Mouse (Mus musculus): ENCODE data around the gene Hddc3.
"Not testable (repeated sequence)": the region's sequence is repeated elsewhere in the genome, so short reads cannot be mapped to it uniquely, and the experiment has no call there.

Hddc3 gene

DNA sequence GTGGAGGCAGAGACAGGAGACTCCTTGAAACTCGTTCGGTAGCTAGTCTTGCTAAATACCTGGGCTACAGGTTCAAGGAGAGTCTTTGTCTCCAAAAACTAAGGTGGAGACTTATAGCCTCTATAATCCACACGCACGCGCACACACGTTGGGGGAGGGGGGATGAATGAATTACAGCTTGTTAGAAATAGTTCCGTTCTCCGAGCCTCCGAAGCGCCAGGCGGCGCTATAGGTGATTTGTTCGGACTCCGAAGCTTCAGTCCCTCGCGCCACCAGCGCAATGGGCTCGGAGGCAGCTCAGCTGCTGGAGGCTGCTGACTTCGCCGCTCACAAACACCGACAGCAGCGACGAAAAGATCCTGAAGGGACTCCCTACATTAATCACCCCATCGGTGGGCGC lies at the start of gene Hddc3:
Gene Hddc3 (plus strand): TSS at position 247 of the 400 bp plus-strand sequence.
- peak; percentile 88 to 93 for DNase-seq (ENCODE audit: low spot score in 2 of 2)

DNA sequence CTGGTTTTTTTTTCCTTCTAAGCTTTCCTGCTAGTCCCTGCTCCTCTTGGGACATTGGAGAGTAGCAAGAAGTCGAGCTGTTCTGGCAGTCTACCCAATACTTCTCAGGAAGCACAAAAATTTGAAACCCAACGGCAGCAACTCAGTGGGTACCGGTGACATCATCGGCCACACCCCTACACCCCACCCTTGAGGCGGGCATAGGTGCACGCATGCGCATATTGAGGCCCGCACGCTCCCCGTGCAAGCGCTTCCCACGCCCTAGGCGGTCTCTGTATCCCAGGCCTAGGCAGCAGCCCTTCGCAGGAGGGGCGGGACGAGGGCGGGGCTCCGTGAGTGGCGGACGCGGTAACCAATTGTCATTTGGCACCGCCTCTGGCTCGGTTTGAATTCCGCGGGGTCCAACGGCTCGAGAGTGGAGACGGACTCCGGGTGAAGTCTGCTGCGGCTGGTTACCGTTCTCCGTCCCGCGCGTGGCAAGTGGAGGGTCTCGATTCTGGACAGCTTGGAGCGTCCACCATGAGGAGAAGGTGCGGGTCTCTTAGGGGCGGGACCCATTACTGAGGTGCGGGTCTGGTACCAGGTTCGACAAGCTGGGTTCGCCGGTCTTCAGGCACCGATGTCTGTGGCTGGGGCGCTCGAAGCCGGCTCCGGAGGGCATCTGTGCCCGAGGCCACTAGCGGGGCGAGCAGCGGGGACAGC lies 48.7 kb upstream of the Hddc3 start, which contains the start of gene Prc1:
Gene Prc1 (plus strand): TSS at position 389 of the 702 bp plus-strand sequence.
- DNase-seq (ENCODE audit: low spot score in 2 of 2): peak; percentile 99

DNA sequence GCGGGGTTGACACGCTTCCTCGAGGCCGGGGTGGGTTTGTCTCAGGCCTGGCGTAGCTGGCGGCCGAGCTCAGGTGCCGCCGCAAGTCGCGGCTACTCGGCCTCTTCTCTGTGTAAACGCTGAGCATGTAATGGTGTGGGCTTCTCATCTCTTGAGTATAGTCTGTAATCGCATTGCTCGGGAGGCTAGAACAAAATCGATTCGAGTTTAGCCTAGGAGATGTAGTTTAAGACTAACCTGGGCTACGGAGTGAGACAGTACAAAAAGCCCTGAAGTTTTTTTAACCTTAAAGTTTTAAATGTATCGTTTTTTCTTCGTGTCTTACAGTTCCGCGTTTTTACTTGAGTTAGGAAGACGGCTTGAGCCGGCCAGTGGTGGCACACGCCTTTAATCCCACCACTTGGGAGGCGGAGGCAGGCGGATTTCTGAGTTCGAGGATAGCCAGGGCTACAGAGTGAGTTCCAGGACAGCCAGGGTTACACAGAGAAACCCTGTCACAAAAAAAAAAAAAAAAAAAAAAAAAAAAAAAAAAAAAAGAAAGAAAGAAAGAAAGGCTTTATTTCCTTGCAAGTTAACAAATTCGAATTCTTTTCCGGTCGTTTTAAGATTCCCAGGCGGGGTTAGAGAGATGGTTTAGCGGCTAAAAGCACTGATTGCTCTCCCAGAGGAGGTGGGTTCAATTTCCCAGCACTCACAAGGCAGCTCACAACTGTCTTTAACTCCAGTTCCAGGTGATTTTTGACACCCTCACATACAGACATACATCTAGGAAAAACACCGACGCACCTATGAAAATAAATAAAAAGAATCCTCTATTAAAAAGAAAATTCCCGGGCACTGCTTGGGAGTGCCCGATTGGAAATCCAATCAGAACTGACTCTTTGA lies 47.9 kb upstream of the Hddc3 start:
- DNase-seq (ENCODE audit: low spot score in 2 of 2): peak in 1 of 2 experiments; percentile 22

DNA sequence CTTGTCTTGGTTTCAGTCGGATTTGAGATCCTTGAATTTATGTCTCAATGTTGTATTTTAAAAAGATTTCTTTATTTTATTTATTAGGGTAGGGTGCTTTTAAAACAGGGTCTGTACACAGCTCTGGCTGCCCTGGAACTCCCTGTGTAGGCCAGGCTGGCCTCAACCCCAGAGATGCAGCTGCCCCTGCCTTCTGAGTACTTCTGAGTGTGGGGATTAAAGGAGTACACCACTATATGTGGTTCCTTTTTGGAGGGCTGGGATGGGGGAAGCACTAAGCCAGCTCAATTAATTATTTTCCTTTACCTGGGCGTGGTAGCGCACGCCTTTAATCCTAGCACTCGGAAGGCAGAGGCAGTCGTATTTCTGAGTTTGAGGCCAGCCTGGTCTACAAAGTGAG lies 46.4 kb upstream of the Hddc3 start:
- no peak for DNase-seq (ENCODE audit: low spot score in 2 of 2)

DNA sequence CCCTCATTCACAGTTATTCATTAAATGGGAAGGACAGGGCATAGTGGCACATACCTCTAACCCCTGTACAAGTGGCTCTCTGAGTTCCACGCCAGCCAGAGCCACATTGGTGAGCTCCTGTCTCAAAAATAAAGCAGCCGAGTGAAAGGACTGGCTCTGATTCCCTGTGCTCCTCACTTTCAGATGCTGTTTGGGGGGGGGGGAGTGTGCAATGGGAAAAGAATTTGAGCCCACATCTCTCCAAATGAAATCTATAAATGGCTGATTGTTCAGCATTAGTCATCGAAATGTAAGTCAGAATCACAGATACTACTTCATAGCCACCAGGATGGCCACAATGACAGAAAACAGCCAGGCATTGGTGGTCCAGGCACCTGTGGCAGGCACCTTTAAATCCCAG lies 45.9 kb upstream of the Hddc3 start:
- DNase-seq (ENCODE audit: low spot score in 2 of 2): no peak

DNA sequence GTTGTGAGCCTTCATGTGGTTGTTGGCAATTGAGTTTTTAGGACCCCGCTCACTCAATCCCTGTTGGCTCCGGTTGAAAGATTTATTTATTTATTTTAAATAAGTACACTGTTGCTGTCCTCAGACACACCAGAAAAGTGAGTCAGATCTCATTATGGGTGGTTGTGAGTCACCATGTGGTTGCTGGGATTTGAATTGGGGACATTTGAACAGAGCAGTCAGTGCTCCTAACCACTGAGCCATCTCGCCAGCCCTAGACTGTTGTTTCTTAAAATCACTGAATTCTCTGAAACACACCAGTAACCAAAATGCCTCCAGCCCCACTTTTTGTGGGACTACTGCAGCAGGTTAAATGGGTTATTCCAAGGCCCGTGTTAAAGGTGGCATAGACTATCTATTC lies 44.1 kb upstream of the Hddc3 start:
- no peak for DNase-seq (ENCODE audit: low spot score in 2 of 2)

DNA sequence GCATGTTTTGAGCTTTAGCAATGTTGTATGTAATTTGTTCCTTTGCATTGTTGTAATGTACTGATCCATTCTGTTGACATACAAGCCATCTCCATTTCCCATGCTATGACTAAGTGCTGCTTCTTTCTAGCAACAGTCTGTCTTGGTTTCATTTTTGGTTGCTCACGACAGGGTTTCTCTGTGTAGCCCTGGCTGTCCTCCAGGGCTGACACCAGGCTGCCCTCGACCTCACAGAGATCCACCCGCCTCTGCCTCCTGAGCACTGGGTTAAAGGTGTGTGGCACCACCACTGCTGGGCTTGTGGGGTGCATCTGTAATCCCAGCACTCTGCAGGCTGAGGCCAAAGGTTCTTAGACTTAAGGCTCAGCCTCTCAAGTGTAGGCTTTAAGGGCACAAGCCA lies 43.3 kb upstream of the Hddc3 start:
- no peak for DNase-seq (ENCODE audit: low spot score in 2 of 2)

DNA sequence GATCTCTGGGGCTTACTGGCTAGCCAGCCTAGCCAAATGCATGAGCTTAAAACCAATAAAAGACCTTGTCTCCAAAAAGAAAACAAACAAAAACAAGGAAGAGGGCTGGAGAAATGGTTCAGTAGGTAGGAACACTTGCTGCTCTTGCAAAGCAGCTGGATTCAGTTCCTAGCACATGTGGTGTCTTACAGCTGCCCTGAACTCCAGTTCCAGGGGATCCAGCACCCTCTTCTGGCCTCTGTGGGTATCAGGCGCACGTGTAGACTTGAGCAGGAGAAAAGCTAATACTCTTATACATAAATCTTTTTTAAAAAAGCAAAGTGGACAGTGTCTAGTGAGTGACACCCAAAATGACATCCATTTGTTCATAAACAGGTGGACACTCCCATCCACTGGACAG lies 41.4 kb upstream of the Hddc3 start:
- DNase-seq (ENCODE audit: low spot score in 2 of 2): no peak

DNA sequence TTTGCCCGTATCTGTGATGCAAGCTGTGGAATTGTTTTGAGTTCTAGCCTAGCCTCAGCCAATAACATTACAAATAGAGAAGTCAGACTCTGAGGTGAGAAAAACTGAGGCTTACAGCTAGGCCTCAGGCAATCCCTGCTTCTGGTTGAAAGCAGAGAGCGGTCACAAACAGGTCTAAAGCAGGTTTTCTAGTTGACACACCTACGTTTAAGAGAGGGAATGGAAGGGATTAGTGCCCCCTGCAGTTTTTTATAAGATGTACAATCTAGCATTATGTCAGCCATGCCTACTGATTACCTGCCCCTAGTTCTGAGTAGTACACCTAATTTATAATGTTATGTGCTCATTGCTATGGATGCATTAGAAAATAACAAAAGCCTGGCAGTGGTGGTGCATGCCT lies 35.1 kb upstream of the Hddc3 start:
- DNase-seq (ENCODE audit: low spot score in 2 of 2): no peak

DNA sequence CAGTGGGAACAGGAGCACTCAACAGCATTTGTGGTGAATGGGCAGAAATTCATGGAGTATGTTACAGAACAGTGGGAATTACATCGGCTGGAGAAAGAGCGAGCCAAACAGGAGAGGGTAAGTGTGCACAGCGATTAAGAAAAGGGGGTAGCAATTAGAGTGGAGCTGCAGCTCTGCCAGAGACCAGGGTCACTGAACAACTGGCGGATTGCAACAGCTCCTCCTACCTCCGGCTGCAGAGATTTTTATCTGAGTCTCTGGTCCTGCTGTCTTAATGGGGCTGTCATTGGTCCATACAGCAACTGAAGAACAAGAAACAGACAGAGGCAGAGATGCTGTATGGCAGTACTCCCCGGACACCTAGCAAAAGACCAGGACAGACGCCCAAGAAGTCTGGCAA lies 32.1 kb upstream of the Hddc3 start:
- DNase-seq (ENCODE audit: low spot score in 2 of 2): no peak

DNA sequence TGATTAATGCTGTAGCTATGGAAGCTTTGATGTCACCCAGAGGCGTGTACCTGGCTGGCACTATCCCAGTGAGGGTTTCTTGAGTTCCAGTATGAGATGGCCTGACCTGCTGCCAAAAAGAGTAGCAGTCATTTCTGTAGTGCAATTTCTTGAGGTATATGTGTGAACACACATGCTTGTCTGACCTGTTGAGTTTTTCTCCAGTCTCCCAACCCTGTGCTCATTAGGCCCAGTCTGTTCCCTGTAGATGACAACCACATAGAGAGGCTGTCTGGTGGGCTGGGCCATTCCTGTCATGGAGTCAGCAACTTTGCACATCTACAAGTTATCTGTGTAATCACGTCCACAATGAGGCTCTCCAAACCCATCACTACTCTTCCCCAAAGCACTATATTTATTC lies 27.2 kb upstream of the Hddc3 start:
- DNase-seq (ENCODE audit: low spot score in 2 of 2): no peak

DNA sequence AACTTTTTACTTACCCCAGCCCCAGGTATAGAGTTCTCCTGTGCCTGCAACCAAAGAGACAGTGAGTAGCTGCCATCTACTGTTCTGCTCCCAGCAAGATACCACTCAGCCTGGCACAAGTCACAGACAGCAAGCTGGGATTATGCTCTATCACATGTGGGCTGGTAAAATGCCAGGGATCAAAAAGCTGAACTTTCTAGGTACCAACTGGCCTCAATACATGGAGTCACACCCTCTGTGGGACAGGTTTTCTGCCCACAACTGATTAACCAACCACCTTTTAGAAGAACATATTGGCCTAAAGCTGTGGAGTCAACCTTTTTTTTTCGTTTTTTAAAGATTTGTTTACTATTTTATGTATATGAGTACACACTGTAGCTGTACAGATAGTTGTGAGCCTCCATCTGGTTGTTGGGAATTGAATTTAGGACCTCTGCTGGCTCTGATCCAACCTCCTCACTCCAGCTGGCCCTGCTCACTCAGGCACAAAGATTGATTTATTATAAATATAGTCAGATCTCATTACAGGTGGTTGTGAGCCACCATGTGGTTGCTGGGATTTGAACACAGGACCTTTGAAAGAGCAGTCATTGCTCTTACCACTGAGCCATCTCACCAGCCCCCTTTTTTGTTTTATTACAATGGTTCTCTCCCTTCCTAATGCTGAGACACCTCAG lies 25.3 kb upstream of the Hddc3 start:
- DNase-seq (ENCODE audit: low spot score in 2 of 2): no peak

DNA sequence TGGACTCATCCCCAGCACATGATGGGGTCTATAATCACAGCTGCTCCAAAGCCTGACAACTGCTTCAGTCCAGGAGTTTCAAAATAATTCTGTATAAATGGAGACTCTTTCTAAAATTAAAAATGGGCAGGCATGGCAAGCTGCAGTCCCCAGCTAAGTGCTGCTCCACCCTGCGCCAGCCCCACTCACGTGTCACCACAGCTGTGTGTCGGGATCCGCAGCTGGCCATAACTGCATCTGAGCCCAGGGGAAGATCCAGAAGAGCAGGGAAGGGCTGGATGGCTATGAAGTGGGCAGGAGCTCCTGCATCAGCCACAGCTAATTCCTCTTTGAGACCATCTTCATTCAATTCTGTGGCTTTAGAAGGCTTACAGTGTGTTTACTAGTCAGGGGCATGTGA lies 24.2 kb upstream of the Hddc3 start:
- DNase-seq (ENCODE audit: low spot score in 2 of 2): no peak

DNA sequence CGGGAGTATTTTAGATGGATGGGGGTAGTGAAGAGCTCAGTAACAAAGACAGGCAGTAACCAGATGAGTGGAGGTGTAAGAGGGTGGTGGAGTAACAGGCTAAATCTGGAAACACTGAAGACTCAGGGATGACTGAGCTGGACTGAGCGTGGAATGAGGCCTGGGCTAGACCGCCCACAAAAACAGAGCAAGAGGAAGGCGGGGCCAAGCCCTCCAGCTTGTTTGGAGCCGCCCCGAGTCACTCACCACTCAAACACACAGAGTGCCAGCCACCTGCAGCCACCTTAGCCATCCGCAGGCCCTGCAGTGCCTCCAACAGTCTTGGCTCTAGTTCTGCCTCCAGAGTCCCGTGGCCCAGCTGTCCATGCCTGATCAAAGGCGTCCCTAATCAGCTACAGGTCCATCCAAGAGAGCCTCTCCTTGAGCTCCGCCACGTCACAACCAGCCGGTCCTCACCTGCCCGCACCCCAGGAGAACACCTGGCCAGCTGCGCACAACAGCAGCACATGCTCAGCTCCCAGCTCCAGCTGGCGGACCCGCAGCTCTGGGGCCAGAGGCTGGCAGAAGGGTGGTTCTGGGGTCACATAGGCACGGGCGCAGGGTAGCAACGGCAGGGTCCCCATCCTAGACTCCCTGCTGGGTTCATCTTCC lies 22.9 kb upstream of the Hddc3 start:
- DNase-seq (ENCODE audit: low spot score in 2 of 2): no peak

DNA sequence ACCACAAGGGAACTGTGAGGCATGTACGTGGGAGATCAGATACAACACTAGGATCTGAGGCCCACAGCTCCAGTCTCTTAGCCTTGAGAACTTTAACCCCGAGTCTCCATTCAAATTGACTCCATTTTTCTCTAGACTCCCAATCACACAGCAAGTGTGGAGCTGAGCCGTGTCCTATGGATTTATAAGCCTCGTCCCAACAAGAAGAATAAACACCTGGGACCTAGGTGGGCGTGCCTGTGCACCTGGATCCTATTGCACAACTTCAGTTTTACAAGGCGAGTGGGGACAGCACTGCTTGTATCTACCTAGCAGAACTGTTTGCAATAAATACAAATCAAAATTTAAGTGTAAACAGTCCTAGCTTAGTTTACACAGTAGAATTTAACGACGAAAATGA lies 19.6 kb upstream of the Hddc3 start:
- DNase-seq (ENCODE audit: low spot score in 2 of 2): no peak

DNA sequence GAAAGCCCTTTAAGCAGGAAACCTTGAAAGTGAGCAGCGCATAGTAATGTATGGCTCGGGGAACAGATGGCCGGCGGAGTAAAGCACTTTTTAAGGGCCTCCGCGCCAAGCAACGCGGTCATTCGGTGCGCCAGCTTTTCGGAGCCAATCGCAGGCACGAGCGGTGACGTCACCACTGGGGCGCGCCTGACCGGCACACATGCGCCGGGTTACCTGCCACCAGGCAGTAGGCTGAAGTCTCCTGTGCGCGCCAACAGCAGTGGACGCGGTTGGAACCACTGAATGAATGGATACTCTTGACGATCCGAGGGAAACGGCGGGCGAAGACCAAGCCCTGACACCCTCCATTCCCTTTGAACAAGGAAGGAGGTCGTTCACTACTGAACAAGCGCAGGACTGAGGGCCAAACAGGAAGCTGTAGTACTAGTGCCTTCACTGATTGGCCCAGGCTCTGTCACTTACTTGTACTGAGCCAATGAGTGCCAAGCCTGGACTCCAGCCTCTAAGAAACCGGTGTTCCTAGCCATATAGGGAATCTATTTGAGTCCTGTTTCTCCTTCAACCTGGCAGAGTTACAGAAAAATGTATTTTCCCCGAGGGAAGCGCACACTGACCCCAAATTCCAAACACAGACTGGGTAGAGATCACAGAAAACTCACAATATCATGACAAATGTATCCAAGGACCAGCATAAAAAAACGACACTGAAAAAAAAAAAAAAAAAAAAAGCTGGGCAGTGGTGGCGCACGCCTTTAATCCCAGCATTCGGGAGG lies 18.7 kb upstream of the Hddc3 start, which contains the start of gene Rccd1:
Gene Rccd1 (minus strand): TSS at position 412 of the 773 bp plus-strand sequence.
- DNase-seq (ENCODE audit: low spot score in 2 of 2): peak; percentile 90 to 91

DNA sequence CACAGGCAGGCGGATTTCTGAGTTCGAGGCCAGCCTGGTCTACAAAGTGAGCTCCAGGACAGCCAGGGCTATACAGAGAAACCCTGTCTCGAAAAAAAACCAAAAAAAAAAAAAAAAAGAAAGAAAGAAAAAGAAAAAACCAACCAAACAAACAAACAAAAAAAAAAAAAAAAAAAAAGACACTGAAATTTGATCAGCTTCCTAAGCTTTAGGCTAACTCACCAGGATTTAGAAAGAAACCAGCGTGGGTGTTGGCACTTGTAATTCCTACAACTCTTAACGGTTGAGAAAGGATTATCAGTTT lies 18.1 kb upstream of the Hddc3 start:
- DNase-seq (ENCODE audit: low spot score in 2 of 2): not testable (repeated sequence)

DNA sequence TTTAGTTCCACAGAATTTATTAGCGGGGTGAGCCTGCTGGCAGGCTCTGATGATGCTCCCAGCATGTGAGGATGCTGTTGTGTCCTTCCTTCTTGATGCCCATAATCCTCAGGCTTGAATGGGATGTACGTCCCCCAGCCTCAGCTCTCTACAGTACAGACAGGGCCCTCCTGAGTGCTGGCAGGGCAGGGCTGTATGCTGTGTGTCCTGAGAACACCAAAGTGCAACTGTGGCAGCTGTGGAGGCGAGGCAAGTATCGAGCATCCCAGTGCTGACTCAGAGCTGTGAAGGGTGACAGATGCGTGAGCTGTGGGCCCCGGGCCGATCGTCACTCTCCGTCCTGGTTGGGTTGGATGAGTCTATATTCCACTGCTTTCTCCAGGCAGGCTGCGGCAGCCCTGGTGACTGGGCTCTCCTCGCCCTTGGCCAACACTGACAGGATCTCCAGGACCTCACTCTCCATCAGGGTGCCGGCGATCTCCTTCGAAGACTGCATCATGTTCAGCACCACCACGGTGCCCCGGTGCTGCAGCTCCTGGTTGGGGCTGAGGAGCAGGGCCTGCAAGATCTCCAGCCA lies 17.5 kb upstream of the Hddc3 start:
- no peak for DNase-seq (ENCODE audit: low spot score in 2 of 2)

DNA sequence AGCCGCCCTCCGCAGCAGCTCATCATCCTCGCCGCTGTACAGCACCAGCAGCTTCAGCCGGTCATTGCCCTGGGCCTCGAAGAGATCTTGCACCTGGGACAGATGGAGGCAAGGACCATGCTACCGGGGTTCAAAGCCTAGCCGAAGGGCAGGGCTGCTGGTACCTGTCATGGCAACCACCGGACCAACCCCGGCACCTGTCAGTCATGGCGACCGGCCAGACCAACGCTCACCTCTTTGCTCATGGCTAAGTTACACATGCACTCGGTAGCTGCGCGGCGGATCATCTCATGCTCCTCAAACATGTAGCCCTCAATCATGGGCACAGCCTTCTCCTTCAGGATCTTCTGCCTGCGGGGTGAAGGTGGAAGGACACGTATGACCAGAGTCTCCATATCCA lies 16.8 kb upstream of the Hddc3 start:
- DNase-seq (ENCODE audit: low spot score in 2 of 2): no peak

DNA sequence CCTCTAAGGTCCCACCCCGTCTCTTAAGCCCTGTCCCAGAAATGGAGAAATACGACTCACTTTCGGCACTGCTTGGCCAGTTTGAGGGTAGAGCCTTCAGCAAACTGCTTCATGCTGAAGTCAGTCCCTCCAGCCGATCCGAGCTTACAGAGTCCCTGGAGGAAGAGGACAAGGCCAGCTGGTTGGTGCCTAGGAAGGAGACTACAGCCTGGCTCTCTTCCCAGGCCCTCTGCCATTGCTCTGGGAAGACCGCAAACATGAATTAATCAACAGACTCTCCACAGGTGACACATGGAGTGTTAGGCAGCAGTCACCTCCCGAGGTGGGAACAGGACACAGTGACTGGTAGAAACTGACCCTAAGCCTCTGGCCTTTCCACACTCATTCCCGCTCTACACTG lies 12.6 kb upstream of the Hddc3 start:
- DNase-seq (ENCODE audit: low spot score in 2 of 2): no peak

DNA sequence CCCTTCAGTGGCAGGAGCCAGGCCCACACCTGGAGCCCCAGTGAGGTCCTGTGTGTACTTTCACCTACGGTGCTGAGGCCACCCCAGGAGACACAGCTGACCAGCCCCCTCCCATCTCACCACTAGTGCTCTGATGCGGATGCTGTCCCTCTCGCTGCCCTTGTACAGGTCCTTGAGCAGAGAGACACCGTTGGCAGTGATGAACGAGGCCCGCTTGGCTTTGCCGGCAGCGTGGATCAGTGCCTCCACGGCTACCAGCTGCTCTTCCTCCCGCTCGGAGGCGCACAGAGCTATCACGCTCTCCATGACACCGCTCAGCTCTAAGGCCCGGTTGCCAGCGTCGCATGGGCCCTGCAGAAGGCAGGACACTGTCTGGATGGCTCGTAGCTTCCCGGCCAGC lies 11.5 kb upstream of the Hddc3 start:
- DNase-seq (ENCODE audit: low spot score in 2 of 2): no peak

Measured in spleen, postnatal 36 days (tissue).